Mouse (Mus musculus): ENCODE measurements around the gene Pde1a. TPM values are rescaled to one million over a fixed set of nuclear protein-coding genes. Genes with fewer than 3 reads are reported as not detected.
"Not testable (repeated sequence)": the region's sequence is repeated elsewhere in the genome, so short reads cannot be mapped to it uniquely, and the experiment has no call there.

Gene Pde1a
- polyA plus RNA-seq, 1 experiment from 2014 or later: 0.92 TPM

- no peak for DNase-seq (ENCODE audit: low spot score)
Measured at GRCm38 (mm10) chr2:79964964-79965363, 164.3 kb downstream of the Pde1a start.

- DNase-seq (ENCODE audit: low spot score): no peak
Measured at GRCm38 (mm10) chr2:79961421-79961820, 167.8 kb downstream of the Pde1a start.

- no peak for DNase-seq (ENCODE audit: low spot score)
Measured at GRCm38 (mm10) chr2:79957659-79958340, 171.5 kb downstream of the Pde1a start.

GRCm38 (mm10) chr2:79945898-79946675 is 183.2 kb downstream of the Pde1a start:
- no peak for DNase-seq (ENCODE audit: low spot score)

- DNase-seq (ENCODE audit: low spot score): no peak
Measured at GRCm38 (mm10) chr2:79934660-79935059, 194.6 kb downstream of the Pde1a start.

- no peak for DNase-seq (ENCODE audit: low spot score)
Measured at GRCm38 (mm10) chr2:79922356-79922755, 206.9 kb downstream of the Pde1a start.

GRCm38 (mm10) chr2:79921375-79921774 is 207.9 kb downstream of the Pde1a start:
- no peak for DNase-seq (ENCODE audit: low spot score)

GRCm38 (mm10) chr2:79920438-79920837 is 208.8 kb downstream of the Pde1a start:
- no peak for DNase-seq (ENCODE audit: low spot score)

- DNase-seq (ENCODE audit: low spot score): no peak
Measured at GRCm38 (mm10) chr2:79901841-79902510, 227.3 kb downstream of the Pde1a start.

- no peak for DNase-seq (ENCODE audit: low spot score)
Measured at GRCm38 (mm10) chr2:79898522-79898921, 230.7 kb downstream of the Pde1a start.

GRCm38 (mm10) chr2:79892829-79893228 is 236.4 kb downstream of the Pde1a start:
- DNase-seq (ENCODE audit: low spot score): no peak

GRCm38 (mm10) chr2:79891760-79892570 is 237.3 kb downstream of the Pde1a start:
- DNase-seq (ENCODE audit: low spot score): no peak

GRCm38 (mm10) chr2:79890726-79891125 is 238.5 kb downstream of the Pde1a start:
- no peak for DNase-seq (ENCODE audit: low spot score)

GRCm38 (mm10) chr2:79883631-79884350 is 245.5 kb downstream of the Pde1a start:
- no peak for DNase-seq (ENCODE audit: low spot score)

GRCm38 (mm10) chr2:79883210-79883609 is 246.0 kb downstream of the Pde1a start:
- no peak for DNase-seq (ENCODE audit: low spot score)

GRCm38 (mm10) chr2:79865275-79865999 is 263.8 kb downstream of the Pde1a start:
- peak; percentile 47 for DNase-seq (ENCODE audit: low spot score)

GRCm38 (mm10) chr2:79856874-79857273 is 272.4 kb downstream of the Pde1a start:
- no peak for DNase-seq (ENCODE audit: low spot score)

- not testable (repeated sequence) for DNase-seq (ENCODE audit: low spot score)
Measured at GRCm38 (mm10) chr2:79847396-79847795, 281.9 kb downstream of the Pde1a start.

GRCm38 (mm10) chr2:79839513-79839912 is 289.7 kb downstream of the Pde1a start:
- DNase-seq (ENCODE audit: low spot score): no peak

- no peak for DNase-seq (ENCODE audit: low spot score)
Measured at GRCm38 (mm10) chr2:79839090-79839489, 290.2 kb downstream of the Pde1a start.

Measured in thymus, postnatal 0 days (tissue).